Mouse (Mus musculus) liver, adult 2 months (tissue): Measurements from ENCODE around the gene Syt12.

ENCODE experiments used
- CTCF ChIP-seq: fragments of 200-500 bp; IDR thresholded peaks from 2 replicates; pipeline ENCODE4 v1.5.1; 2011; ENCODE audit warnings: low read depth, low read length, control low read depth
- POLR2A ChIP-seq: fragments of 200-500 bp; IDR thresholded peaks from 2 replicates; pipeline ENCODE4 v1.6.1; 2011; ENCODE audit warnings: low read length, control low read depth; ENCODE audit not compliant: insufficient read depth; ENCODE audit errors: extremely low read depth

GRCm38 (mm10) chr19:4438791-4439160, 38.5 kb downstream of the Syt12 start:
- TF ChIP-seq CTCF: no peak
- TF ChIP-seq POLR2A: no peak
